Mouse (Mus musculus) MEL (cell line): Measurements from ENCODE around the gene Alpk1. TPM values are rescaled to one million over a fixed set of nuclear protein-coding genes. Genes with fewer than 3 reads are reported as not detected.

Source experiments
- DNase-seq: peaks from one replicate; pipeline ENCODE4 v3.0.0; 2011; ENCODE audit warnings: low read depth, low spot score
- H3K27ac ChIP-seq: 2 replicates; pipeline ENCODE4 v1.5.1; 2012; ENCODE audit warnings: low read depth, mild to moderate bottlenecking, control low read depth, low read length, moderate library complexity; ENCODE audit not compliant: control insufficient read depth
- H3K27me3 ChIP-seq, 2 experiments: fragments of 150-350 bp in 1 of 2; sonication (generic) in 1 of 2; 2 replicates each; pipeline ENCODE4 v1.6.1; 2012; ENCODE audit warnings: low read length in 2 of 2, mild to moderate bottlenecking in 2 of 2, improper control_type of control experiment in 1 of 2, moderate library complexity in 1 of 2; ENCODE audit not compliant: insufficient read depth in 2 of 2, control insufficient read depth in 1 of 2
- H3K36me3 ChIP-seq, 2 experiments: 2 replicates each; pipeline ENCODE4 v1.6.1; 2012 to 2014; ENCODE audit warnings: low read length in 2 of 2, improper control_type of control experiment in 1 of 2, inconsistent platforms in 1 of 2, mild to moderate bottlenecking in 1 of 2; ENCODE audit not compliant: insufficient read depth in 2 of 2, control insufficient read depth in 1 of 2
- H3K4me1 ChIP-seq, 2 experiments: fragments of 150-350 bp in 1 of 2; sonication (generic) in 1 of 2; 2 replicates each; pipeline ENCODE4 v1.6.1; 2012; ENCODE audit warnings: low read length in 2 of 2, improper control_type of control experiment in 1 of 2, mild to moderate bottlenecking in 1 of 2; ENCODE audit not compliant: insufficient read depth in 2 of 2, control insufficient read depth in 1 of 2
- H3K4me3 ChIP-seq, 2 experiments: fragments of 150-350 bp in 1 of 2; sonication (generic) in 1 of 2; 2 replicates each; pipeline ENCODE4 v1.5.1; 2012; ENCODE audit warnings: low read depth in 2 of 2, low read length in 2 of 2, mild to moderate bottlenecking in 2 of 2, moderate library complexity in 2 of 2, control low read depth in 1 of 2, improper control_type of control experiment in 1 of 2; ENCODE audit not compliant: control insufficient read depth in 1 of 2, insufficient read depth in 1 of 2
- H3K79me2 ChIP-seq: 2 replicates; pipeline ENCODE4 v1.6.1; 2012; ENCODE audit warnings: mild to moderate bottlenecking, low read length, moderate library complexity; ENCODE audit not compliant: control insufficient read depth, poor library complexity, insufficient read depth
- H3K9ac ChIP-seq: 2 replicates; pipeline ENCODE4 v1.6.1; 2012; ENCODE audit warnings: low read depth, mild to moderate bottlenecking, control low read depth, low read length, moderate library complexity; ENCODE audit not compliant: control insufficient read depth, poor library complexity, severe bottlenecking
- H3K9me3 ChIP-seq: fragments of 150-350 bp; sonication (generic); replicated peaks from 2 replicates; pipeline ENCODE4 v1.6.1; 2012; ENCODE audit warnings: mild to moderate bottlenecking, low read length, improper control_type of control experiment, moderate library complexity; ENCODE audit not compliant: insufficient read depth
- CHD2 ChIP-seq: IDR thresholded peaks from 2 replicates; pipeline ENCODE4 v1.6.1; 2011; ENCODE audit warnings: low read length, improper control_type of control experiment
- E2F4 ChIP-seq: IDR thresholded peaks from 2 replicates; pipeline ENCODE4 v1.6.1; 2011; ENCODE audit warnings: low read depth, low read length, improper control_type of control experiment, borderline replicate concordance
- EP300 ChIP-seq, 2 experiments: IDR thresholded peaks; 2 replicates each; pipeline ENCODE4 v1.6.1; 2011; ENCODE audit warnings: improper control_type of control experiment in 2 of 2, low read length in 2 of 2, low read depth in 1 of 2, mild to moderate bottlenecking in 1 of 2
- GABPA ChIP-seq: IDR thresholded peaks from 2 replicates; pipeline ENCODE4 v1.6.1; 2012; ENCODE audit warnings: low read depth, mild to moderate bottlenecking, inconsistent platforms, low read length, improper control_type of control experiment, moderate library complexity
- HCFC1 ChIP-seq: IDR thresholded peaks from 2 replicates; pipeline ENCODE4 v1.6.1; 2012; ENCODE audit warnings: low read depth, mild to moderate bottlenecking, inconsistent platforms, low read length, improper control_type of control experiment, moderate library complexity
- MEF2A ChIP-seq: IDR thresholded peaks from 2 replicates; pipeline ENCODE4 v1.6.1; 2014; ENCODE audit warnings: low read depth, mild to moderate bottlenecking, inconsistent platforms, low read length, improper control_type of control experiment; ENCODE audit not compliant: poor library complexity, insufficient replicate concordance, severe bottlenecking; ENCODE audit errors: extremely low read depth
- NELFE ChIP-seq: IDR thresholded peaks from 2 replicates; pipeline ENCODE4 v1.6.1; 2011; ENCODE audit warnings: low read depth, low read length, improper control_type of control experiment
- POLR2A ChIP-seq, 2 experiments: IDR thresholded peaks; 2 replicates each; pipeline ENCODE4 v1.6.1; 2011 to 2012; ENCODE audit warnings: low read length in 2 of 2, mild to moderate bottlenecking in 2 of 2, control low read depth in 1 of 2, improper control_type of control experiment in 1 of 2, low read depth in 1 of 2, moderate library complexity in 1 of 2; ENCODE audit not compliant: control insufficient read depth in 1 of 2, insufficient read depth in 1 of 2, poor library complexity in 1 of 2
- POLR2AphosphoS5 ChIP-seq: IDR thresholded peaks from 2 replicates; pipeline ENCODE4 v1.6.1; 2012; ENCODE audit warnings: low read depth, borderline replicate concordance, mild to moderate bottlenecking, inconsistent platforms, low read length, moderate library complexity, mixed read lengths
- RCOR1 ChIP-seq: IDR thresholded peaks from 2 replicates; pipeline ENCODE4 v1.6.1; 2012; ENCODE audit warnings: low read depth, mild to moderate bottlenecking, inconsistent platforms, low read length, improper control_type of control experiment
- TAL1 ChIP-seq: IDR thresholded peaks from 2 replicates; pipeline ENCODE4 v1.6.1; 2012; ENCODE audit warnings: mild to moderate bottlenecking, inconsistent platforms, low read length, moderate library complexity, mixed read lengths
- TCF12 ChIP-seq: IDR thresholded peaks from 2 replicates; pipeline ENCODE4 v1.6.1; 2014; ENCODE audit warnings: low read depth, mild to moderate bottlenecking, inconsistent platforms, low read length, improper control_type of control experiment, moderate library complexity
- UBTF ChIP-seq: IDR thresholded peaks from 2 replicates; pipeline ENCODE4 v1.6.1; 2012; ENCODE audit warnings: low read depth, mild to moderate bottlenecking, inconsistent platforms, low read length, improper control_type of control experiment, moderate library complexity, borderline replicate concordance; ENCODE audit not compliant: insufficient read depth
- USF2 ChIP-seq, 2 experiments: IDR thresholded peaks; 2 replicates each; pipeline ENCODE4 v1.6.1; 2011 to 2012; ENCODE audit warnings: improper control_type of control experiment in 2 of 2, low read length in 2 of 2, borderline replicate concordance in 1 of 2, inconsistent platforms in 1 of 2, low read depth in 1 of 2, mild to moderate bottlenecking in 1 of 2; ENCODE audit not compliant: insufficient read depth in 1 of 2
- ZKSCAN1 ChIP-seq: IDR thresholded peaks from 2 replicates; pipeline ENCODE4 v1.6.1; 2012; ENCODE audit warnings: low read depth, mild to moderate bottlenecking, inconsistent platforms, low read length, improper control_type of control experiment, moderate library complexity
- polyA plus RNA-seq, 2 experiments: library from polyadenylated mRNA; stranded (reverse) in 1 of 2; unstranded in 1 of 2; fragments of >175 nt in 1 of 2; fragments of >200 nt in 1 of 2; gene quantifications; 2 replicates each; pipeline versions ENCODE4 v1.2.1 to v1.2.4; 2012; ENCODE audit warnings: low replicate concordance in 2 of 2, low read depth in 1 of 2; ENCODE audit not compliant: insufficient read length in 2 of 2, insufficient read depth in 1 of 2, missing spikeins in 1 of 2
- total RNA-seq: library from RNA; depleted of rRNA; stranded (reverse); fragments of 300-350 nt; gene quantifications from 2 replicates; pipeline ENCODE4 v1.2.3, GENCODE M21; 2012

The Alpk1 gene
- total and polyA plus RNA-seq, 3 experiments, result 1.8 to 2.4 TPM; not detected in 1

DNA sequence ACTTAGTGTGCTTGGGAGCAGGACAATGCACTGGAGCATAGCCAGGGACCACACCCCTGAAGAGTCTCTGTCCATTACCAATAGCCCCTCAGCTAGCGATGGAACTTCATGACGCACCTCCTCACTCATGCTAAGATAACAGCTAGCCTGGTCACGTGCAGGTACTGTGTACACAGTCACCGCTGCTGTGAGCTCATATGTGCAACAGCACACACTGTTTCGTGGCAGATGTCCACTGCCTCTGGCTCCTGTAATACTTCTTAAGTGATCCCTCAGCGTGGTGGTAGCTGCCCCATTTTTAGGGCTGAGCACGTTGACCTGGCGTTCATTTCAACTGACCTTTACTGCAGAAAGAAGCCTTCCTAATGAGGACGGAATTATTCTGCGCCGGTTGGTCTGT, 83.8 kb downstream of the Alpk1 start:
- TF ChIP-seq E2F4, result no peak
- TF ChIP-seq, all 39 proteins: peak for 0
- no peak overlapping the region for H3K27ac ChIP-seq
- no peaks in the 10 kb centered on the region for H3K79me2 ChIP-seq
- H3K9me3 ChIP-seq, result no peaks in the 10 kb centered on the region
- no peaks in the 10 kb centered on the region for H3K4me1 ChIP-seq
- no peak for DNase-seq
- no peak overlapping the region for H3K4me3 ChIP-seq
- no peaks in the 10 kb centered on the region for H3K36me3 ChIP-seq
- no peaks in the 10 kb centered on the region for H3K27me3 ChIP-seq
- H3K9ac ChIP-seq, result no peak overlapping the region

DNA sequence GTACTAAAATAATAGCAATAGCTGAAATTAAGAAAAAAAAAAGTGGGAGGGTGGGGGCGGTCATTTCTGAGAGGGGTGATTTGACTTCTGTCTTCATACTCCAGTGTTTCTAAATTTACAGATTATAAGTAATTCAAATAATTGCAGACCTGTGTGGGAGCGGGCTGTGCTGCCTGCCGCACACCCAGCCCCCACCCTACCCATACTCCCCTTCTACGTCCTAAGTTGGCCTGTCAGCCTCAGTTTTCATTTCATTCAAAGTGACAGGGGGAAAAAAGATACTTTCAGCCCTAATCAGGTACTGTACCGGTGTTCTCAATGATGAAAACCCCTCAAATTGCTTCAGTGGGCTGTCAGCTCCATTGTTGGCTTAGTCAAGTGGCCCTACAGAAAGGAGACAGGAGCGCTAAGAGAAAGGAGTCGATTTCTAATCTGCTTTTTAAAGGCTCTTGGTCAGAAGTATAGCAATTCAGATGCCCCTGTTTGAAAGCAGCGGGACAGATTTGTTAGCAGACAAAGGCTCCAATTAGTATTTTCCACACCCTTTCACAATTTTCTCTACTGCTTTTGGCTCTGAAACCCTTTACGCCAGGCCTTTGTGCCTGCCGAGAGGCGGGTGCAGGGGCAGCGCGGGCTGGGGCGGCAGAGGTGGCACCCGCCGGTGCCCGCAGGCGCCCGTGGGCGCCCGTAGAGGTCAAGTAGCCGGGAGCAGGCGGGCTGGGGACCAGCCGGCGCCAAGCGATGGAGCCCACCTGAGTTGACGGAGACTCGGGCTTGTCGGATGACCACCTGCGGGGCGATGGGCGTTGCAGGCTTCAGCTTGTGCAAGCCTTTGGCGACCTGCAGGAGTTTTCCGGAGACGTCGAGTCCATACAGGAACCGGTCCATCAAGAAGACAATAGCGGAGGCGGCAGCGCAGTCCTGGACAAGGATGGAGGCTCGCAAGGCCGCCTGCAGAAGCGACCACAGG, 85.2 kb downstream of the Alpk1 start:
- Histone ChIP-seq H3K9me3 (no peaks in the 10 kb centered on the region), H3K27me3 (no peaks in the 10 kb centered on the region)
- no peak for TF ChIP-seq POLR2AphosphoS5
- TF ChIP-seq EP300 (IDR thresholded peaks at IDR 0.05; ENCODE audit: low read depth in 1 of 2, low read length in 2 of 2), result no peak
- TF ChIP-seq TCF12, result no peak
- TF ChIP-seq GABPA, result no peak

DNA sequence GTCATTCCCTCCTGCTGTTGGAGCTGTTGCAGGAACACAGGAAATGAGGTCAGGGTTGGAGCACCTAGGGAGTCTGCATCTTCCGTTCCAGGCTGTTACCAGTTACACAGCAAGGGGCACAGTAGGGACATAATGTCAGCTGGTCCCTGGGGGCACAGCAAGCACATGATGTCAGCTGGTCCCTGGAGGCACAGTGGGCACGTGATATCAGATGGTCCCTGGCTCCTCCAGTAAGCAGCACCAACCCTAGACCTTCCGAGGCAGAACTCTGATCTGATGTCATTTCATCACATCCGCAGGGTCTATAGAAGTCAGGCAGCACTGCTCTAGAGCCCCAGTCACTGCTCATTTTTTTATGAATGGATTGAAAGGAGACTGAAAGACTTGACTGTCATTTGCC, 89.1 kb downstream of the Alpk1 start:
- DNase-seq, result no peak
- H3K9ac ChIP-seq, result no peak overlapping the region
- H3K9me3 ChIP-seq, result no peaks in the 10 kb centered on the region
- H3K4me3 ChIP-seq, result no peak overlapping the region
- no peaks in the 10 kb centered on the region for H3K27me3 ChIP-seq
- H3K79me2 ChIP-seq, result no peaks in the 10 kb centered on the region
- H3K27ac ChIP-seq, result no peak overlapping the region
- TF ChIP-seq GABPA (no peak), POLR2AphosphoS5 (no peak), POLR2A (IDR thresholded peaks at IDR 0.05; ENCODE audit: control insufficient read depth in 1 of 2, insufficient read depth in 1 of 2, low read depth in 1 of 2, low read length in 2 of 2, poor library complexity in 1 of 2) (no peak), NELFE (no peak), TAL1 (no peak), RCOR1 (no peak), UBTF (no peak), CHD2 (no peak), HCFC1 (no peak), ZKSCAN1 (no peak), MEF2A (no peak), USF2 (IDR thresholded peaks at IDR 0.05; ENCODE audit: borderline replicate concordance in 1 of 2, insufficient read depth in 1 of 2, low read depth in 1 of 2, low read length in 2 of 2) (no peak)
- H3K4me1 ChIP-seq, result no peaks in the 10 kb centered on the region
- no peaks in the 10 kb centered on the region for H3K36me3 ChIP-seq

More for the DNA sequence above, 85.2 kb downstream of the Alpk1 start:
- no peak overlapping the region for H3K27ac ChIP-seq
- H3K79me2 ChIP-seq, result no peaks in the 10 kb centered on the region
- no peak overlapping the region for H3K9ac ChIP-seq
- no peak overlapping the region for H3K4me3 ChIP-seq
- no peak for DNase-seq
- H3K36me3 ChIP-seq, result no peaks in the 10 kb centered on the region
- H3K4me1 ChIP-seq, result no peaks in the 10 kb centered on the region
